Mouse (Mus musculus) kidney, embryonic 15.5 days (tissue): ENCODE measurements around the gene Dpp4. TPM values are rescaled to one million over a fixed set of nuclear protein-coding genes. Genes with fewer than 3 reads are reported as not detected.

Experiments
- ATAC-seq: fragments of 200-750 bp; cut with Nextera tagmentation; replicated peaks from 2 replicates; pipeline ENCODE4 v1.8.0; 2017; ENCODE audit warnings: moderate TSS enrichment; ENCODE audit not compliant: low FRiP score
- H3K27ac ChIP-seq: fragments of 300-500 bp; sonication (generic); 2 replicates; pipeline ENCODE4 v1.5.1; 2015; ENCODE audit warnings: mild to moderate bottlenecking, inconsistent platforms
- H3K27me3 ChIP-seq: fragments of 300-500 bp; sonication (generic); 2 replicates; pipeline ENCODE4 v1.6.1; 2015; ENCODE audit warnings: inconsistent platforms
- H3K36me3 ChIP-seq: fragments of 300-500 bp; sonication (generic); 2 replicates; pipeline ENCODE4 v1.6.1; 2015; ENCODE audit warnings: inconsistent platforms
- H3K4me1 ChIP-seq: fragments of 300-500 bp; sonication (generic); 2 replicates; pipeline ENCODE4 v1.6.1; 2015; ENCODE audit warnings: inconsistent platforms
- H3K4me2 ChIP-seq: fragments of 300-500 bp; sonication (generic); 2 replicates; pipeline ENCODE4 v1.6.1; 2015; ENCODE audit warnings: moderate library complexity, mild to moderate bottlenecking, inconsistent platforms
- H3K4me3 ChIP-seq: fragments of 300-500 bp; sonication (generic); replicated peaks from 2 replicates; pipeline ENCODE4 v1.5.1; 2015; ENCODE audit warnings: mild to moderate bottlenecking, inconsistent platforms
- H3K9ac ChIP-seq: fragments of 300-500 bp; sonication (generic); 2 replicates; pipeline ENCODE4 v1.6.1; 2015; ENCODE audit warnings: mild to moderate bottlenecking, inconsistent platforms
- H3K9me3 ChIP-seq: fragments of 300-500 bp; sonication (generic); replicated peaks from 2 replicates; pipeline ENCODE4 v1.6.1; 2016; ENCODE audit warnings: inconsistent platforms
- WGBS: fragments of 180-500 bp; shearing (Covaris S2); methylation state at CpG from one replicate; pipeline ENCODE4 v1.1.7; 2015; ENCODE audit warnings: mixed read lengths; 5-methylcytosine and 5-hydroxymethylcytosine counted together
- polyA plus RNA-seq: library from polyadenylated mRNA; unstranded; fragments of >200 nt; fragmentation: Nextera tagmentation; extraction: Ambion mirVana; gene quantifications from 2 replicates; pipeline ENCODE4 v1.2.1, GENCODE M21; 2015

The Dpp4 gene
- polyA plus RNA-seq, 1 experiment from 2014 or later: 82.9 TPM

DNA sequence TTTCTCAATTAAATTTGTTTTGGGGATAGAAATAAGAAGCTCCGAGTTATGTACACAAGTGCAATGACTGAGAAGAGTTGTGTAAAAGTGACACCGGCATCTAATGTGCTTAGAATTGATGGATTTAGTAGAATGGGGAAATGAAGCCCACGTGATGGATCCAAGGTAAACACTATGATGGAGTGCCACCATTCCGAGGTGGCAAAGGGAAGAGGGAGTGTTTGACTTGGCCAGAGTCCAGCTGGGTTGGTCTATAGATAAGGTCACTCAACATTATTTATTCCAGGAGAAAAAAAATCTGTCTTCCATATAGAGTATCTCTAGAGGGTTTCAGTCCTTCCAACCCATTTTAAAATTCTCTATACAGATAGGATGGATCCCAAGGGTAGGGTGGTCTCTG, 28.8 kb downstream of the Dpp4 start:
- H3K4me2 ChIP-seq: no peak overlapping the region
- no peaks in the 10 kb centered on the region for H3K27me3 ChIP-seq
- 45% methylated on average over 4 of the region's 4 CpGs for WGBS
- no peaks in the 10 kb centered on the region for H3K4me1 ChIP-seq
- H3K9ac ChIP-seq: no peak overlapping the region
- no peak for ATAC-seq
- peaks cover 7% of the 10 kb centered on the region for H3K36me3 ChIP-seq
- no peaks in the 10 kb centered on the region for H3K9me3 ChIP-seq
- H3K4me3 ChIP-seq: no peak overlapping the region
- H3K27ac ChIP-seq: no peak overlapping the region

DNA sequence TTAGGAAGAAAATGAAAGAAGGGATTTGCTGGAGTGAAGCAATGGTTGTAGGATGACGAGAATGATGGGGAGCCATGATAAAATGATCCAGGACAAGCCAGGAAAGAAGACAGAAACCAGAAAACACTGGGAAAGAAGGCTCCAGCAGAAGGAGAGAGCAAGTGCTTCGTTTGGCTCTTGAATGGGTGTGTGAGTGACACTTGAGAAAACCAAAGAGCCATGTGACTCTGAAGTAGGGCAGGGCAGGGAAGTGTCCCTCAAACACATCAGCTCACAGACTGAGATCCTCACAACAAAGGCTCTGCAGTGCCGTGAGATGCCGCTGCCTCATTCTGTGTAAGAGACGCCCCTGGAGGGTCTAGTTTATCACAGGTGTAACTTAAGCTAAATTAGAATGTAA, 29.6 kb downstream of the Dpp4 start:
- peaks cover 7% of the 10 kb centered on the region for H3K36me3 ChIP-seq
- no peaks in the 10 kb centered on the region for H3K27me3 ChIP-seq
- no peak for ATAC-seq
- H3K4me2 ChIP-seq: no peak overlapping the region
- no peak overlapping the region for H3K27ac ChIP-seq
- WGBS: 69% methylated on average over 5 of the region's 5 CpGs
- no peaks in the 10 kb centered on the region for H3K9me3 ChIP-seq
- no peak overlapping the region for H3K4me3 ChIP-seq
- no peaks in the 10 kb centered on the region for H3K4me1 ChIP-seq
- no peak overlapping the region for H3K9ac ChIP-seq

DNA sequence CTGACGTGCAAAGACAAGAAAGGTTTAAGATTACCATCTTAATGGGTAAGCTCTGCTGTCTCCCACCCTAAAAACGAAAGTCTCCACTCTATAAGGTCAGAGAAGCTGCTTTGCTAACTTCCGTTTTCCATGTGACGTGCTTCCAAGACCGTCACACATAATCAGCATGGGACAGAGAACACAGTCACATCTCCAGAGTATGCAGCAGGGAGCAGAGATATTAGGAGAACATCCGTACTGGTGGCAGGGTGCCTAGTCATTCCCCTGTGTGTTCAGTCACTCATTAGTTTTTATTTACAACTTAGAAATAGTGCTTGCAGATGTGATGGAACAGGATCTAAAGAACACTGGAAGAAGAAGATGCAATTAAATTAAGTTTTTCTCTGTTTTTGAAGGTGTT, 30.3 kb downstream of the Dpp4 start:
- H3K36me3 ChIP-seq: peaks cover 6% of the 10 kb centered on the region
- no peak overlapping the region for H3K4me3 ChIP-seq
- no peaks in the 10 kb centered on the region for H3K27me3 ChIP-seq
- H3K4me1 ChIP-seq: no peaks in the 10 kb centered on the region
- no peak overlapping the region for H3K4me2 ChIP-seq
- ATAC-seq: no peak
- no peak overlapping the region for H3K27ac ChIP-seq
- WGBS: 54% methylated on average over 6 of the region's 6 CpGs
- no peak overlapping the region for H3K9ac ChIP-seq
- no peaks in the 10 kb centered on the region for H3K9me3 ChIP-seq

DNA sequence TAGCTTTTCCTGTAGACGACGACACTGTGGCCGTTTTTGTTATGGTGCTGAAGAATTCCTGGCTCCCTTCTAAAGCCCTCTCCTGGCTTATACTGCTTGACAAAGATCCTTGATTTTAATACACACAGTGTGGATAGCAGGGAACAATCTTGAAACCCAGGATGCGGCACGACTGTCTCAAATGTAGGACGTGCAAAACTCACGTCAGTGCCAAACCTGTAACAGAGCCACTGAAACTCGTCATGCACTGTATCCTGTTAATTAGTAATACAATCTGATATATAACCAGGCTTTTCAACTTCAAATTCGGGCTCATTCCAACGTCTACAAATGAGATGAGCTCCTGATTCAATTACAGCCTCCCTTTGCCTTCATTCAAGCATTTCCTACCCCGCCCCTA, 38.3 kb downstream of the Dpp4 start:
- Histone ChIP-seq H3K27me3 (no peaks in the 10 kb centered on the region), H3K4me3 (no peak overlapping the region), H3K4me1 (0 out of 2 replicates have a peak, but pooled peaks cover 2% of the 10 kb centered on the region), H3K36me3 (peaks cover 3% of the 10 kb centered on the region; the same call in 1 of the 2 replicates), H3K27ac (no peak overlapping the region), H3K9me3 (no peaks in the 10 kb centered on the region), H3K9ac (no peak overlapping the region), H3K4me2 (no peak overlapping the region)
- WGBS: 60% methylated on average over 11 of the region's 11 CpGs
- no peak for ATAC-seq

DNA sequence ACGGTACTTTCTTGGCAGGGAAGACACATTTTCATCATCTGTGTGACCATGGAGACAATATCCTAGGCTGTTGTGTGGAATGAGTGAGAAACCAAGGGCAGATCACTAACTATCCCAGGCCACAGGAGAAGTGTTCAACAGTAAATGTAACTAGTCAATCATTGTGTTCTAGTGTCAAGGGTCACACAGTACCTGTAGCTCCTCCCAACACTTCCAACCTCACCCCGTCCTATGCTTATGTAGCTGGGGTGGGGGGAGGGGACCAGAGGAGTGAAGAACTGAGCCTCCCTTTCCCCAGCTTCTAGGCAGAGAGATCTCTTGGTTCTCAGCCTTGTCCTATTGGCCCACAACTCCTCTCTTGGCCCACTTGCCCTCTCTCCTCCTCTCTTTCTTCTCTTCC, 42.0 kb downstream of the Dpp4 start:
- Histone ChIP-seq H3K4me2 (no peak overlapping the region), H3K9ac (no peak overlapping the region), H3K27me3 (no peaks in the 10 kb centered on the region), H3K4me1 (0 out of 2 replicates have a peak, but pooled peaks cover 2% of the 10 kb centered on the region), H3K27ac (no peak overlapping the region), H3K9me3 (no peaks in the 10 kb centered on the region), H3K36me3 (no peaks in the 10 kb centered on the region), H3K4me3 (no peak overlapping the region)
- peak; percentile 33; the same call in 1 of the 2 replicates for ATAC-seq
- WGBS: 73% methylated on average over 2 of the region's 2 CpGs

DNA sequence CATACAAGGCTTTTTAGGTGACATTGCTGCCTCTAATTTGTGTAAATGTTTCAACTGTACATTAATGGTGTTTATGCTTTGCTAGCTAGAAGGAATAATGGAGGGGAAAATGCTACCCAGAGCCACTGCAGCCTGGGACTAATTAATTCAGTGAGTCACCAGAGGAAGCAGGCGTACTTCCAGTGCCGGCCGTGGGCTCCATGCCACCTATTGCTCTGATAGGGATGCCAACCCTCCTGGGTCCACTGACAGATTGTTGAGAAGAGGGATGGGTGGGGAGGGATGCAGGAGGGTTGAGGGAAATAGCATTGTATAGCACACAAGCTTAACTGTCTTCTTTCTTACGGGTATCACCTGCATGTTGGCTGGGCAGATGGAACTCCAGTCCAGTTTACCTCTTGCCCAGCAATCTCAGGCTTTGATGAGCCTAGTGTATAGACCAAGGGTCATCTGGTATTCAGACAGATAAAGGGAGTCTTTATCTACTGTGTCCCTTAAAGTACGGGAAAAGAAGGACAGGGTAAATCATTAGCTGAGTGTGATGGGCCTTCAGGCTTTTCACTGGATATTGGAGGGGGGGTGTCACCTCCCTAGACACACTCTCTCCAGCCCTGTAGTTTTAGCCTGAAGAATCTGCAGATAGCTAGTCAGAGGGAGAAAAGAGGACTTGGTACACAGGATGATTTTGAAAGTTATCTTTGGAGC, 43.5 kb downstream of the Dpp4 start:
- H3K4me1 ChIP-seq: no peaks in the 10 kb centered on the region
- 78% methylated on average over 5 of the region's 5 CpGs for WGBS
- H3K27me3 ChIP-seq: no peaks in the 10 kb centered on the region
- no peak for ATAC-seq
- H3K9ac ChIP-seq: no peak overlapping the region
- H3K27ac ChIP-seq: no peak overlapping the region
- no peaks in the 10 kb centered on the region for H3K9me3 ChIP-seq
- no peak overlapping the region for H3K4me3 ChIP-seq
- no peaks in the 10 kb centered on the region for H3K36me3 ChIP-seq
- H3K4me2 ChIP-seq: no peak overlapping the region

DNA sequence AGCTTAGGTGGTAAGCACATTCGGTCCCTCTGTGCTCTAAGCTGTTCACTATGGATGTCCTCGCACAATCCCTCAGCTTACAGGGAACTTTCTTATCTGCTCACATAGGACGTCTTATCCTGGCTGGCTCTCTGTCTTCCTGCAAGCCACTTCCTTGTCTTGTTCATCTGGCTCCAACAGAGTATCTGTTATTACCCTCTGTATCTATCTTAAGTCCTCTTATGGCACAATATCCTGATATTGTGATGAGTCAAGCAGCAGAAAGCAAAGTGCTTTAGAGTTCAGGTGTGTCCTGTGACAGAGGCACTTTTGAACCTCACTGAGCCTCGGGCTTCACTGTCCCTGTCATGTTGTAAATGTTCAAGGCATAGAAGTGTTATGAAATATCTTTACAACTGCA, 48.4 kb downstream of the Dpp4 start:
- no peak overlapping the region for H3K4me3 ChIP-seq
- no peaks in the 10 kb centered on the region for H3K36me3 ChIP-seq
- H3K27me3 ChIP-seq: no peaks in the 10 kb centered on the region
- 88% methylated on average over 4 of the region's 4 CpGs for WGBS
- no peak overlapping the region for H3K27ac ChIP-seq
- no peak overlapping the region for H3K4me2 ChIP-seq
- no peak for ATAC-seq
- H3K9me3 ChIP-seq: no peaks in the 10 kb centered on the region
- H3K9ac ChIP-seq: no peak overlapping the region
- H3K4me1 ChIP-seq: no peaks in the 10 kb centered on the region

DNA sequence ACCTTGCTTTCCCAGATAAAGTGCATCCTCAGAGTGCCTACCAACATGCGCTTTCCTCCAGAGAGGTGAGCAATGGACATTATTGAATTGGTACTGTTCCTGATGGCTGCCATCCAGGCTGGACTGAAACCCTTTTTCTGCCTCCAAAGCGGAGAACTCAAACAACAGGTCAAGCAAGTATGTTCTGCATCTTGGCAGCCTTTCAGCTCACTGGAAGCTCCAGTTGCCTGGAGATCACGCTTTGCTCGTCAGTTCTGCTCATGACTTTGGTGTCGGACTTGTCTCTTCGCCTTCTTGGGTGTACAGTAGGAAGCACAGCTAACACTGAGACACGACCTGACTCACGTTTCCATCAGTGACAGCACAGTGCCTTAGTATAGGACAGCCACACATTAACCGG, 49.8 kb downstream of the Dpp4 start:
- 0 out of 2 replicates have a peak, but pooled peaks cover 1% of the 10 kb centered on the region for H3K36me3 ChIP-seq
- H3K4me3 ChIP-seq: no peak overlapping the region
- ATAC-seq: no peak
- no peaks in the 10 kb centered on the region for H3K9me3 ChIP-seq
- H3K27ac ChIP-seq: no peak overlapping the region
- no peak overlapping the region for H3K4me2 ChIP-seq
- 86% methylated on average over 9 of the region's 9 CpGs for WGBS
- H3K27me3 ChIP-seq: no peaks in the 10 kb centered on the region
- H3K9ac ChIP-seq: no peak overlapping the region
- H3K4me1 ChIP-seq: no peaks in the 10 kb centered on the region

DNA sequence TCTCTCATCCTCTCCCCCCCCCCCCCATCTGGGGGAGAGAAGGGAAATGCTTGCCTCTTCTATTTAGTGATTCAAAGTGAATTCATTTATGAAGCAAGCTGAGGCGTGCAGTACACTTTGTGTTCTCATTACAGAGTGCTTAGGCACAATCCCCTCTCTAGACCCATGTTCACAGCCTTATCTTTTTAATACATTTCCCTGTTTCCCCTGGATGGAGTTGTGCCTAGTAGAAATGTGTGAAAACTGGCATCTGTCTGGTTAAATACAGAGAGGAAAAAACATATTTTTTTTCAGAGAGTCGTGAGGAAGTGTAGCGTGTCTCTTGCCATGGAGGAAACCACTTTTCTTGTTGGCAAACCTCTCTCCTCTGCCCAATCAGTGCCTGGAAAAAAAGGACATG, 50.5 kb downstream of the Dpp4 start:
- no peaks in the 10 kb centered on the region for H3K4me1 ChIP-seq
- no peak overlapping the region for H3K27ac ChIP-seq
- ATAC-seq: no peak
- 73% methylated on average over 3 of the region's 3 CpGs for WGBS
- no peak overlapping the region for H3K4me3 ChIP-seq
- H3K27me3 ChIP-seq: no peaks in the 10 kb centered on the region
- 0 out of 2 replicates have a peak, but pooled peaks cover 7% of the 10 kb centered on the region for H3K36me3 ChIP-seq
- no peaks in the 10 kb centered on the region for H3K9me3 ChIP-seq
- no peak overlapping the region for H3K9ac ChIP-seq
- no peak overlapping the region for H3K4me2 ChIP-seq

DNA sequence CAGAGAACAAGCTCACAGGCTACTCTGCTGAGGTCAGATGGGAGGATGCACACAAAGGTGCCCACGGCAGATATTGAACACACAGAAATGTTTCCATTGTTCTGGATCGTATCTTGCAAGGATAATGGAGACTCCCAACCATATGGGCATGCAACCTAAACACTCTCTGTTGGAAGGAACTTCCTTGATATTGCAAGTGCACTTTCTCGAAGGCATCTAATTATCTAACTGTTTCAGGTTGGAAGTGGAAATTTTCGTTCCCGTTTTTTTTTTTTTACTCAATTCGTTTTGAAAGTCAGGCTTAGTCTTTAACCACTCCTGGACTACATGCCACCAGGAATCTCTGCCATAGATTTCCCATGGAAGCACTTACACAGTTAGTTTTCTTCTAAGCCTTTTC, 51.2 kb downstream of the Dpp4 start:
- Histone ChIP-seq H3K9me3 (no peaks in the 10 kb centered on the region), H3K36me3 (0 out of 2 replicates have a peak, but pooled peaks cover 7% of the 10 kb centered on the region), H3K9ac (no peak overlapping the region), H3K27me3 (no peaks in the 10 kb centered on the region), H3K4me2 (no peak overlapping the region), H3K4me3 (no peak overlapping the region), H3K4me1 (no peaks in the 10 kb centered on the region), H3K27ac (no peak overlapping the region)
- 87% methylated on average over 6 of the region's 6 CpGs for WGBS
- no peak for ATAC-seq

DNA sequence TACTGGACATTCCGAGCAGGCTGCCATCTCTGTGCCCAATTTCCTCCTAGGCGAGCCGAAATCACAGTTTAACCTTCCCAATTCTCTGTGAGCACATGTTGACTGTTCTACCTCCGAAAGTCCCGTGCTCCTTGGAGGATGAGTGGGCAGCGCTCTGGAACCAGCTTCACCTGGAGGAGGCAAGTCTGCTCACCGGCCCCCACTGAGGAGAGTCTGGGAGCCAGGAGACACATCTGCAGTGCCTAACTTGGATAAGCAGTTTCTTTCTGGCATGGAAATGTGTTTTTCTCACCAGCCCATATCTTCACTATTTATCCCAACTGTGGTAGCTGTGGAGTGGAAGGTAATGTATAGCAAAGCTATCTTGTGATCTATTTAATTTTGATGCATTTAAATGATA, 54.8 kb downstream of the Dpp4 start:
- no peak overlapping the region for H3K4me2 ChIP-seq
- no peak overlapping the region for H3K9ac ChIP-seq

DNA sequence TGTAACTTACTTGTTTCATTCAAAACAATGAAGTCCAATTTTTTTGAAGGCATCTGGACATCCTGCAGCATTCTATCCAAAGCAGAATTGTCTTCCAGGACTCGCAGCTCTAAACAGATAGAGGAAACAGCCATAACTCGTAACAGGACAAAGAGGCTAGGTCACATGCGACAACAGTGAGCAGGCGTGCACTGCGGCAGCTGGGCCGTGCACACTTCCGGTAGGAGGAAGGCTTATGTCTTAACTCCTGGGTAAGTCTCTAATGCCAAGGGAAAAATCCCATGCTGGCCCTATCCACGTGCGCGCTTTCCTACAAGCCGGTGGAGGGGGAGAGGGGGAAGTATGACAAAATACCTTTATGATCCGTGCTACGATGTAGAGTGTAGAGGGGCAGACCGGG, 55.4 kb downstream of the Dpp4 start:
- Histone ChIP-seq H3K4me3 (no peak overlapping the region), H3K36me3 (0 out of 2 replicates have a peak, but pooled peaks cover 7% of the 10 kb centered on the region), H3K27me3 (no peaks in the 10 kb centered on the region), H3K4me1 (no peaks in the 10 kb centered on the region), H3K4me2 (no peak overlapping the region), H3K9ac (no peak overlapping the region), H3K9me3 (no peaks in the 10 kb centered on the region), H3K27ac (no peak overlapping the region)
- WGBS: 80% methylated on average over 14 of the region's 14 CpGs
- no peak for ATAC-seq

More for the DNA sequence above, 54.8 kb downstream of the Dpp4 start:
- no peaks in the 10 kb centered on the region for H3K27me3 ChIP-seq
- no peak overlapping the region for H3K27ac ChIP-seq
- ATAC-seq: no peak
- no peak overlapping the region for H3K4me3 ChIP-seq
- 0 out of 2 replicates have a peak, but pooled peaks cover 7% of the 10 kb centered on the region for H3K36me3 ChIP-seq
- 83% methylated on average over 7 of the region's 7 CpGs for WGBS
- H3K9me3 ChIP-seq: no peaks in the 10 kb centered on the region
- H3K4me1 ChIP-seq: no peaks in the 10 kb centered on the region

DNA sequence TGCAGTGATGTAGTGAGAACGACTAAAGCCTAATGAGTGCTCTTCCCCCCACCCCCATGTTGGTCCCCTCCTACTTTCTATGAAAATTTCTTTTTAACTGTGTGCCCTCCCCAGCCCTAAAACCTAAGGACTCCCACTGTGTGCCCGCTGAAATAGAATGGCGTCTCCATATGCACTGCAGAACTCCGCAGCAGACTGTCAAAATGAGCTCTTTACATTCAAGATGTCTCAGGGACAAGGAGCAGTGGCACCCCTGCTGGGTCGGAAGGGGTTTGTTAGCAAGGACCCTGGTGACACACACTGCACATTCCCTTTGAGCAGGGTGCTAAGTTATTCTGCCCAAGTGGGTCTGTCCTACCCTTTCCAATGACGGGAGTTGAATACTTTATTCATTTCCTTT, 56.3 kb downstream of the Dpp4 start:
- 68% methylated on average over 6 of the region's 6 CpGs for WGBS
- ATAC-seq: no peak

More for the DNA sequence above, 56.3 kb downstream of the Dpp4 start:
- H3K4me1 ChIP-seq: no peaks in the 10 kb centered on the region
- peaks cover 10% of the 10 kb centered on the region; the same call in 1 of the 2 replicates for H3K36me3 ChIP-seq
- H3K27me3 ChIP-seq: no peaks in the 10 kb centered on the region
- H3K9ac ChIP-seq: no peak overlapping the region
- H3K9me3 ChIP-seq: no peaks in the 10 kb centered on the region
- H3K27ac ChIP-seq: no peak overlapping the region
- no peak overlapping the region for H3K4me3 ChIP-seq
- no peak overlapping the region for H3K4me2 ChIP-seq
